Comparison of ENCODE assay signal across 8 mouse cellular contexts in genomic region chr1:127868300-127869261, GRCm38 (mm10). TPM values are rescaled to one million over a fixed set of nuclear protein-coding genes. Genes with fewer than 3 reads are reported as not detected.
A peak's percentile ranks its signal among the peaks of the same experiment; 100 is the strongest.
DNase-seq lines count a peak whose midpoint lies in the region; ATAC-seq and TF ChIP-seq lines count a peak whose summit lies in the region.

Gene Rab3gap1 (plus strand): TSS chr1:127868773.

- peaks cover 16% of the 10 kb centered on the region for H3K36me3 ChIP-seq in embryonic facial prominence, embryonic 14.5 days (ENCODE audit: control insufficient read depth, insufficient read depth, low read length)
- peaks cover 7% of the 10 kb centered on the region; the same call in 1 of the 2 replicates for H3K36me3 ChIP-seq in limb, embryonic 14.5 days (ENCODE audit: control insufficient read depth, insufficient read depth, low read length)
- H3K36me3 ChIP-seq in midbrain, postnatal 0 days (ENCODE audit: insufficient read depth, low read length), result no peaks in the 10 kb centered on the region

- peak; percentile 22; the same call in 1 of the 2 replicates for TF ChIP-seq CTCF in midbrain, postnatal 0 days (IDR thresholded peaks at IDR 0.05)

- H3K4me3 ChIP-seq in embryonic facial prominence, embryonic 14.5 days (ENCODE audit: low read depth, low read length), result peak within 1 kb of the TSS; percentile 65
- peak within 1 kb of the TSS; percentile 88 for H3K4me3 ChIP-seq in limb, embryonic 14.5 days (replicated peaks; ENCODE audit: low read length)
- peak within 1 kb of the TSS; percentile 67 for H3K4me3 ChIP-seq in midbrain, postnatal 0 days (ENCODE audit: low read depth, low read length)

- H3K9ac ChIP-seq in embryonic facial prominence, embryonic 14.5 days (ENCODE audit: low read depth, low read length), result peak within 1 kb of the TSS; percentile 73
- H3K9ac ChIP-seq in limb, embryonic 14.5 days (ENCODE audit: low read depth, low read length, severe bottlenecking), result peak within 1 kb of the TSS; percentile 83
- H3K9ac ChIP-seq in midbrain, postnatal 0 days (replicated peaks; ENCODE audit: low read length, poor library complexity, severe bottlenecking), result peak within 1 kb of the TSS; percentile 68

- H3K27me3 ChIP-seq in embryonic facial prominence, embryonic 14.5 days (replicated peaks; ENCODE audit: control insufficient read depth, insufficient read depth, low read length), result no peaks in the 10 kb centered on the region
- no peaks in the 10 kb centered on the region for H3K27me3 ChIP-seq in limb, embryonic 14.5 days (ENCODE audit: control insufficient read depth, insufficient read depth, low read length)
- no peaks in the 10 kb centered on the region for H3K27me3 ChIP-seq in midbrain, postnatal 0 days (ENCODE audit: insufficient read depth, low read length)

- no peaks in the 10 kb centered on the region for H3K9me3 ChIP-seq in embryonic facial prominence, embryonic 14.5 days (ENCODE audit: control insufficient read depth, low read length)
- H3K9me3 ChIP-seq in limb, embryonic 14.5 days (ENCODE audit: control insufficient read depth, low read length), result no peaks in the 10 kb centered on the region
- H3K9me3 ChIP-seq in midbrain, postnatal 0 days (ENCODE audit: low read length), result no peaks in the 10 kb centered on the region

- peak; percentile 88 for DNase-seq in 3T3-L1 (ENCODE audit: low read depth, low spot score)
- DNase-seq in adrenal gland, postnatal 4 days (ENCODE audit: low spot score in 2 of 2), result peak; percentile 81
- DNase-seq in embryonic facial prominence, embryonic 14.5 days (ENCODE audit: low spot score), result peak; percentile 93
- peak; percentile 87 for DNase-seq in heart, adult 8-10 months (ENCODE audit: low spot score)
- peak; percentile 92 for DNase-seq in kidney, adult 9 months
- DNase-seq in limb, embryonic 14.5 days (ENCODE audit: low spot score), result peak; percentile 83
- DNase-seq in midbrain, postnatal 0 days (ENCODE audit: low spot score), result peak; percentile 87
- peak; percentile 84 to 88 for DNase-seq in spleen, postnatal 14 days (ENCODE audit: low spot score in 2 of 2)

- peak; percentile 97 for TF ChIP-seq POLR2A in limb, embryonic 14.5 days (IDR thresholded peaks at IDR 0.05; ENCODE audit: borderline replicate concordance, extremely low read depth, insufficient read depth, insufficient read length)

- H3K4me2 ChIP-seq in embryonic facial prominence, embryonic 14.5 days (ENCODE audit: low read depth, low read length), result peak within 1 kb of the TSS; percentile 65
- peak within 1 kb of the TSS; percentile 61 for H3K4me2 ChIP-seq in limb, embryonic 14.5 days (replicated peaks; ENCODE audit: low read depth, low read length, severe bottlenecking)
- peak within 1 kb of the TSS; percentile 68 for H3K4me2 ChIP-seq in midbrain, postnatal 0 days (ENCODE audit: low read depth, low read length, poor library complexity, severe bottlenecking)

- peak within 1 kb of the TSS; percentile 57; the same call in 1 of the 2 replicates for H3K27ac ChIP-seq in embryonic facial prominence, embryonic 14.5 days (replicated peaks; ENCODE audit: low read depth, low read length)
- H3K27ac ChIP-seq in limb, embryonic 14.5 days (replicated peaks; ENCODE audit: low read depth, low read length), result peak within 1 kb of the TSS; percentile 79
- peak within 1 kb of the TSS; percentile 83 for H3K27ac ChIP-seq in midbrain, postnatal 0 days (ENCODE audit: low read depth, low read length)

- ATAC-seq in embryonic facial prominence, embryonic 14.5 days (ENCODE audit: low read depth), result peak; percentile 98
- ATAC-seq in limb, embryonic 14.5 days (ENCODE audit: low FRiP score, low read depth), result peak; percentile 99
- peak; percentile 99 for ATAC-seq in midbrain, postnatal 0 days (ENCODE audit: low FRiP score)

- peaks cover 9% of the 10 kb centered on the region for H3K4me1 ChIP-seq in embryonic facial prominence, embryonic 14.5 days (ENCODE audit: control insufficient read depth, insufficient read depth, low read length)
- peaks cover 5% of the 10 kb centered on the region; the same call in 1 of the 2 replicates for H3K4me1 ChIP-seq in limb, embryonic 14.5 days (ENCODE audit: control insufficient read depth, insufficient read depth, low read length)
- peaks cover 5% of the 10 kb centered on the region; the same call in 1 of the 2 replicates for H3K4me1 ChIP-seq in midbrain, postnatal 0 days (ENCODE audit: insufficient read depth, low read length)

- 16% methylated on average over 35 of the region's 47 CpGs for WGBS in embryonic facial prominence, embryonic 14.5 days
- 10% methylated on average over 47 of the region's 47 CpGs for WGBS in limb, embryonic 14.5 days
- WGBS in midbrain, postnatal 0 days, result 13% methylated on average over 47 of the region's 47 CpGs

RNA-seq across cellular contexts. Expression of gene Rab3gap1, which starts in this region (rescaled TPM):
- 10 to 100 TPM; 41.9 to 44.7 TPM for total RNA-seq in adrenal gland, postnatal 4 days (2021)
- polyA plus RNA-seq in embryonic facial prominence, embryonic 14.5 days (2014; fragmentation: Nextera tagmentation; extraction: Ambion mirVana), result 20.0 and 22.3 TPM in 2 replicates
- 10 to 100 TPM; 35.5 to 39.8 (median 38.6) TPM for total RNA-seq in heart, adult 8-10 months (2022)
- 18.4 and 18.5 TPM in 2 replicates for polyA plus RNA-seq in limb, embryonic 14.5 days (2012; rRNA removed)
- 21.4 and 23.3 TPM in 2 replicates for polyA plus RNA-seq in limb, embryonic 14.5 days (2014; fragmentation: Nextera tagmentation; extraction: Ambion mirVana)
- 29.5 and 34.9 TPM in 2 replicates for total RNA-seq in midbrain, postnatal 0 days (2014; rRNA removed)
- 16.7 and 17.3 TPM in 2 replicates for polyA plus RNA-seq in midbrain, postnatal 0 days (2015; fragmentation: Nextera tagmentation; extraction: Ambion mirVana)

Comparison
In these comparisons a context has a peak if more than half of its experiments do, and no peak if none do; other contexts are left out.
1. Peak in every context shown above with its lines: DNase-seq, ATAC-seq, H3K4me3 ChIP-seq and H3K27ac ChIP-seq.